In the genomic region with DNA sequence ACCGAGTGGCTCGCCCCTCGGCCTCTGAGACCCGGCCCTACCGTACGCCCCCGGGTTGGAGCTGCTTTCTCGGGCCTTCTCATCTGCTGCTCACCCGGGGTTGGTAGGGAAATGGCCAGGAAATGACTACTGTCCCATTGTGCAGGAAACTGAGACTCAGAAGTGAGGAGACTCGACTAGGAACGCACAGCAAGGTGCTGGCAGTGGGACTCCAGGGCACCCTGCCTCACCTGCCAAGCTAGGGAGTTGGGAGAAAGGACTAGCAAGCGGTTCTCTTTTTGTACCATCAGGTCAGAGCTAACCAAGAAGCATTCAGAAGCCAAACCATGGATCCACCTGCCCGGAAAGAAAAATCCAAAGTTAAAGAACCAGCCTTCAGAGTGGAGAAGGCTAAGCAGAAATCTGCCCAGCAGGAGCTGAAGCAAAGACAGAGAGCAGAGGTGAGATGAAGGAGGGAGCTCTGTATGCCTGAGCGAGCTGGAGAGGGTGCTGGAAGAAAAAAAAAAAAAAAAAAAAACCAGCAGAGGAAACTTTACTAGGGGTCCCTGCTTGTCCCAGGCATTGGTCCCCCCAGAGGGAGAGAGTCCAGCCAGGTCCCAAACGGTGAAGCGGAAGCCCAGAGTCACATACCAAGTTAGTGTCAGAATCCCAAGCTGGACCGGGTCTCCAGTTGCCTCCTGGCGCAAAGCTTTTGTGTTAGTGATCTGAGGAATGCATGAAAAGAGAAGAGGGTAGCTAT, we compare ENCODE assay signal across 8 mouse cellular contexts. TPM values are rescaled to one million over a fixed set of nuclear protein-coding genes. Genes with fewer than 3 reads are reported as not detected.
DNase-seq lines count a peak whose midpoint lies in the region; ATAC-seq and TF ChIP-seq lines count a peak whose summit lies in the region.

No protein-coding gene starts in this region.

- H3K4me1 ChIP-seq in CH12.LX (ENCODE audit: control insufficient read depth in 1 of 2, insufficient read depth in 2 of 2): peaks cover 0 to 6% of the 10 kb centered on the region in 2 experiments; a peak in 2 of 4 replicates
- H3K4me1 ChIP-seq in forebrain, embryonic 10.5 days: peaks cover 35% of the 10 kb centered on the region
- peaks cover 5% of the 10 kb centered on the region for H3K4me1 ChIP-seq in limb, embryonic 14.5 days (ENCODE audit: control insufficient read depth, insufficient read depth, low read length)
- H3K4me1 ChIP-seq in small intestine, adult 2 months (ENCODE audit: control insufficient read depth, insufficient read depth, insufficient read length, low read length): no peaks in the 10 kb centered on the region

- H3K9ac ChIP-seq in CH12.LX (ENCODE audit: insufficient read depth, low read depth): peak overlapping the region; percentile 72
- H3K9ac ChIP-seq in limb, embryonic 14.5 days (ENCODE audit: low read depth, low read length, severe bottlenecking): peak overlapping the region; percentile 90

- no peaks in the 10 kb centered on the region for H3K27me3 ChIP-seq in CH12.LX (replicated peaks)
- H3K27me3 ChIP-seq in forebrain, embryonic 10.5 days (ENCODE audit: poor library complexity, severe bottlenecking): no peaks in the 10 kb centered on the region
- no peaks in the 10 kb centered on the region for H3K27me3 ChIP-seq in limb, embryonic 14.5 days (ENCODE audit: control insufficient read depth, insufficient read depth, low read length)
- no peaks in the 10 kb centered on the region for H3K27me3 ChIP-seq in small intestine, adult 2 months (ENCODE audit: control insufficient read depth, insufficient read depth, low read length)

- no peak for TF ChIP-seq CTCF in gastrocnemius, adult 2 months (IDR thresholded peaks at IDR 0.05)
- no peak for TF ChIP-seq CTCF in CH12.LX (conservative IDR thresholded peaks at IDR 0.05 in 1 of 2, IDR thresholded peaks at IDR 0.05 in 1 of 2; ENCODE audit: low read depth in 2 of 2, low read length in 2 of 2)
- TF ChIP-seq CTCF in small intestine, adult 2 months (IDR thresholded peaks at IDR 0.05; ENCODE audit: extremely low read depth, insufficient read length, insufficient replicate concordance, low read depth, low read length): no peak

- dilution Hi-C loops in CH12.LX (cut with MboI; ENCODE audit: extremely low pct_ligation_motif_present, extremely low pct_unique_long_range_greater_than_20kb, low sequenced_read_pairs): no loop called here

- peak overlapping the region; percentile 87 for H3K27ac ChIP-seq in gastrocnemius, adult 2 months
- no peak overlapping the region for H3K27ac ChIP-seq in CH12.LX (ENCODE audit: insufficient read depth, low read depth)
- H3K27ac ChIP-seq in forebrain, embryonic 10.5 days: peak overlapping the region; percentile 93
- peak overlapping the region; percentile 86 for H3K27ac ChIP-seq in limb, embryonic 14.5 days (replicated peaks; ENCODE audit: low read depth, low read length)
- no peak overlapping the region for H3K27ac ChIP-seq in small intestine, adult 2 months (ENCODE audit: insufficient read depth, low read depth, low read length)

- 7% methylated on average over 18 of the region's 18 CpGs for WGBS in forebrain, embryonic 10.5 days
- 12% methylated on average over 13 of the region's 18 CpGs for WGBS in limb, embryonic 14.5 days
- WGBS in small intestine, adult 2 months: 24% methylated on average over 14 of the region's 18 CpGs

- no peaks in the 10 kb centered on the region for H3K79me2 ChIP-seq in CH12.LX (replicated peaks; ENCODE audit: control insufficient read depth, extremely low read depth, insufficient read depth, poor library complexity, severe bottlenecking)

- in situ Hi-C loops in CH12.LX (cut with MboI; ENCODE audit: low pct_ligation_motif_present, low pct_unique_long_range_greater_than_20kb, low sequenced_read_pairs): no loop called here

- H3K4me3 ChIP-seq in gastrocnemius, adult 2 months: peak overlapping the region; percentile 99
- H3K4me3 ChIP-seq in CH12.LX (replicated peaks in 1 of 3; ENCODE audit: low read depth in 2 of 3, low read length in 2 of 3, poor library complexity in 1 of 3): peak overlapping the region; percentile 59 to 78 (median 69)
- peak overlapping the region; percentile 84 for H3K4me3 ChIP-seq in forebrain, embryonic 10.5 days
- peak overlapping the region; percentile 83 for H3K4me3 ChIP-seq in limb, embryonic 14.5 days (replicated peaks; ENCODE audit: low read length)
- peak overlapping the region; percentile 87 for H3K4me3 ChIP-seq in small intestine, adult 2 months (ENCODE audit: low read depth, low read length)

- DNase-seq in gastrocnemius, adult 2 months: no peak
- DNase-seq in gastrocnemius, adult 8-10 months (ENCODE audit: low spot score in 2 of 2): no peak
- DNase-seq in CH12.LX (ENCODE audit: extremely low read depth): peak; percentile 16
- DNase-seq in forebrain, embryonic 10.5 days (ENCODE audit: extremely low spot score, low spot score): no peak
- no peak for DNase-seq in limb, embryonic 14.5 days (ENCODE audit: low spot score)
- DNase-seq in thymus, postnatal 4 days: no peak
- DNase-seq in left cerebral cortex, postnatal 25 days (ENCODE audit: low spot score in 2 of 2): no peak

- H3K9me3 ChIP-seq in CH12.LX (replicated peaks; ENCODE audit: low read length): no peaks in the 10 kb centered on the region
- no peaks in the 10 kb centered on the region for H3K9me3 ChIP-seq in forebrain, embryonic 10.5 days
- H3K9me3 ChIP-seq in limb, embryonic 14.5 days (ENCODE audit: control insufficient read depth, low read length): no peaks in the 10 kb centered on the region

- intact Hi-C loops in gastrocnemius, adult 2 months (cut with DNase I): loop anchor here (10.0 kb wide), 1 partner anchor 91 kb away; a partner anchor contains a TSS
- intact Hi-C loops in left cerebral cortex, postnatal 25 days (cut with DNase I): no loop called here

- TF ChIP-seq RAD21 in CH12.LX (IDR thresholded peaks at IDR 0.05; ENCODE audit: low read depth, low read length): no peak

- TF ChIP-seq POLR2A in CH12.LX (IDR thresholded peaks at IDR 0.05; ENCODE audit: low read depth, low read length): no peak
- TF ChIP-seq POLR2A in limb, embryonic 14.5 days (IDR thresholded peaks at IDR 0.05; ENCODE audit: borderline replicate concordance, extremely low read depth, insufficient read depth, insufficient read length): no peak
- no peak for TF ChIP-seq POLR2A in small intestine, adult 2 months (IDR thresholded peaks at IDR 0.05; ENCODE audit: low read depth, low read length)

- ATAC-seq in limb, embryonic 14.5 days (ENCODE audit: low FRiP score, low read depth): no peak

- TF ChIP-seq EP300 in CH12.LX (IDR thresholded peaks at IDR 0.05; ENCODE audit: low read length): no peak

- H3K36me3 ChIP-seq in CH12.LX (replicated peaks in 1 of 2; ENCODE audit: control insufficient read depth in 1 of 2, insufficient read depth in 1 of 2, low read length in 1 of 2): peaks cover 0 to 1% of the 10 kb centered on the region in 2 experiments
- H3K36me3 ChIP-seq in forebrain, embryonic 10.5 days (replicated peaks): peaks cover 14% of the 10 kb centered on the region
- peaks cover 19% of the 10 kb centered on the region for H3K36me3 ChIP-seq in limb, embryonic 14.5 days (ENCODE audit: control insufficient read depth, insufficient read depth, low read length)
- H3K36me3 ChIP-seq in small intestine, adult 2 months (ENCODE audit: control insufficient read depth, insufficient read depth, low read length): no peaks in the 10 kb centered on the region

- peak overlapping the region; percentile 58 for H3K4me2 ChIP-seq in CH12.LX (ENCODE audit: insufficient read depth, low read depth, poor library complexity, severe bottlenecking)
- H3K4me2 ChIP-seq in limb, embryonic 14.5 days (replicated peaks; ENCODE audit: low read depth, low read length, severe bottlenecking): peak overlapping the region; percentile 71

RNA-seq across cellular contexts. Expression of a gene that starts 0.6 kb away (rescaled TPM):
- total RNA-seq in gastrocnemius, adult 2 months (2021): 10 to 100 TPM in 1 of 2 experiments, 1 to 10 TPM in 1; 9.7 to 11.9 TPM
- 10 to 100 TPM in 2 of 4 experiments, 1 to 10 TPM in 2; 8.7 to 12.2 (median 10.1) TPM for total RNA-seq in gastrocnemius, adult 8-10 months (2022)
- total RNA-seq in CH12.LX (2012; rRNA removed): 15.8 and 16.2 TPM in 2 replicates
- total RNA-seq in CH12.LX (2014; rRNA removed): 15.5 and 15.7 TPM in 2 replicates
- polyA plus RNA-seq in CH12.LX (2012; ENCODE audit: insufficient read length, low read depth): 21.8 and 23.5 TPM in 2 replicates
- 126 and 138 TPM in 2 replicates for polyA plus RNA-seq in forebrain, embryonic 10.5 days (2016; fragmentation: Nextera tagmentation; extraction: Ambion mirVana)
- 109 and 125 TPM in 2 replicates for polyA plus RNA-seq in limb, embryonic 14.5 days (2012; rRNA removed)
- polyA plus RNA-seq in limb, embryonic 14.5 days (2014; fragmentation: Nextera tagmentation; extraction: Ambion mirVana): 211 and 245 TPM in 2 replicates
- polyA plus RNA-seq in small intestine, adult 2 months (2012; rRNA removed): 10.2 and 17.0 TPM in 2 replicates
- total RNA-seq in left cerebral cortex, postnatal 25 days (2021): 10 to 100 TPM; 17.6 to 20.7 TPM

RNA-seq across cellular contexts. Expression of a gene that starts 5.9 kb away (rescaled TPM):
- not detected for total RNA-seq in gastrocnemius, adult 2 months (2021)
- total RNA-seq in gastrocnemius, adult 8-10 months (2022): not detected
- total RNA-seq in CH12.LX (2012; rRNA removed) (not detected in 2 replicates), CH12.LX (2014; rRNA removed) (not detected in 2 replicates)
- polyA plus RNA-seq in CH12.LX (2012; ENCODE audit: insufficient read length, low read depth): 0.23 TPM in 1 of 2 replicates, not detected in the other
- polyA plus RNA-seq in forebrain, embryonic 10.5 days (2016; fragmentation: Nextera tagmentation; extraction: Ambion mirVana): 9.8 and 12.3 TPM in 2 replicates
- polyA plus RNA-seq in limb, embryonic 14.5 days (2012; rRNA removed): 1.7 and 2.1 TPM in 2 replicates
- polyA plus RNA-seq in limb, embryonic 14.5 days (2014; fragmentation: Nextera tagmentation; extraction: Ambion mirVana): 0.97 and 1.6 TPM in 2 replicates
- 0.03 and 0.06 TPM in 2 replicates for polyA plus RNA-seq in small intestine, adult 2 months (2012; rRNA removed)
- total RNA-seq in left cerebral cortex, postnatal 25 days (2021): under 1 TPM; 0.57 to 0.60 TPM

RNA-seq across cellular contexts. Expression of a gene that starts 21.8 kb away (rescaled TPM):
- 10 to 100 TPM; 16.8 to 26.4 TPM for total RNA-seq in gastrocnemius, adult 2 months (2021)
- 10 to 100 TPM; 15.2 to 18.5 (median 16.8) TPM for total RNA-seq in gastrocnemius, adult 8-10 months (2022)
- total RNA-seq in CH12.LX (2012; rRNA removed) (4.6 and 4.7 TPM in 2 replicates), CH12.LX (2014; rRNA removed) (2.3 and 3.2 TPM in 2 replicates)
- polyA plus RNA-seq in CH12.LX (2012; ENCODE audit: insufficient read length, low read depth): 3.8 and 4.0 TPM in 2 replicates
- 10.5 and 10.6 TPM in 2 replicates for polyA plus RNA-seq in forebrain, embryonic 10.5 days (2016; fragmentation: Nextera tagmentation; extraction: Ambion mirVana)
- 10.6 and 13.1 TPM in 2 replicates for polyA plus RNA-seq in limb, embryonic 14.5 days (2012; rRNA removed)
- polyA plus RNA-seq in limb, embryonic 14.5 days (2014; fragmentation: Nextera tagmentation; extraction: Ambion mirVana): 7.2 TPM in 2 replicates
- 4.2 and 6.2 TPM in 2 replicates for polyA plus RNA-seq in small intestine, adult 2 months (2012; rRNA removed)
- total RNA-seq in left cerebral cortex, postnatal 25 days (2021): 1 to 10 TPM; 7.9 to 8.6 TPM

RNA-seq across cellular contexts. Expression of a gene that starts 22.3 kb away (rescaled TPM):
- total RNA-seq in gastrocnemius, adult 2 months (2021): not detected
- under 1 TPM in 1 of 4 experiments, not detected in 3; 0.24 TPM for total RNA-seq in gastrocnemius, adult 8-10 months (2022)
- total RNA-seq in CH12.LX (2012; rRNA removed) (not detected in 2 replicates), CH12.LX (2014; rRNA removed) (0.16 TPM in 1 of 2 replicates, not detected in the other)
- 0.18 TPM in 1 of 2 replicates, not detected in the other for polyA plus RNA-seq in CH12.LX (2012; ENCODE audit: insufficient read length, low read depth)
- not detected in 2 replicates for polyA plus RNA-seq in forebrain, embryonic 10.5 days (2016; fragmentation: Nextera tagmentation; extraction: Ambion mirVana)
- 0.11 and 0.19 TPM in 2 replicates for polyA plus RNA-seq in limb, embryonic 14.5 days (2012; rRNA removed)
- not detected in 2 replicates for polyA plus RNA-seq in limb, embryonic 14.5 days (2014; fragmentation: Nextera tagmentation; extraction: Ambion mirVana)
- polyA plus RNA-seq in small intestine, adult 2 months (2012; rRNA removed): 0.09 TPM in 1 of 2 replicates, not detected in the other
- total RNA-seq in left cerebral cortex, postnatal 25 days (2021): under 1 TPM; 0.50 to 0.64 TPM

RNA-seq across cellular contexts. Expression of a gene that starts 36.8 kb away (rescaled TPM):
- total RNA-seq in gastrocnemius, adult 2 months (2021): 10 to 100 TPM; 27.8 to 29.7 TPM
- 10 to 100 TPM; 29.7 to 35.6 (median 31.5) TPM for total RNA-seq in gastrocnemius, adult 8-10 months (2022)
- total RNA-seq in CH12.LX (2012; rRNA removed) (7.5 and 8.7 TPM in 2 replicates), CH12.LX (2014; rRNA removed) (12.7 and 13.5 TPM in 2 replicates)
- polyA plus RNA-seq in CH12.LX (2012; ENCODE audit: insufficient read length, low read depth): 15.4 and 18.8 TPM in 2 replicates
- polyA plus RNA-seq in forebrain, embryonic 10.5 days (2016; fragmentation: Nextera tagmentation; extraction: Ambion mirVana): 32.7 and 41.6 TPM in 2 replicates
- 17.2 and 17.6 TPM in 2 replicates for polyA plus RNA-seq in limb, embryonic 14.5 days (2012; rRNA removed)
- 31.9 and 33.9 TPM in 2 replicates for polyA plus RNA-seq in limb, embryonic 14.5 days (2014; fragmentation: Nextera tagmentation; extraction: Ambion mirVana)
- polyA plus RNA-seq in small intestine, adult 2 months (2012; rRNA removed): 1.9 and 2.0 TPM in 2 replicates
- total RNA-seq in left cerebral cortex, postnatal 25 days (2021): 10 to 100 TPM; 33.4 to 34.2 TPM

Comparison
In these comparisons a context has a peak if more than half of its experiments do, and no peak if none do; other contexts are left out.
1. H3K27ac ChIP-seq: peak in gastrocnemius, adult 2 months (single experiment), forebrain, embryonic 10.5 days (single experiment) and limb, embryonic 14.5 days (single experiment); none in CH12.LX (single experiment) and small intestine, adult 2 months (single experiment).
2. Peak in every context shown above with its lines, with median percentiles within 50 percentile points of each other: H3K4me3 ChIP-seq.